Mouse (Mus musculus) erythroblast, adult 5-6 weeks (primary cell): Measurements from ENCODE around the gene Uimc1. TPM values are rescaled to one million over a fixed set of nuclear protein-coding genes. Genes with fewer than 3 reads are reported as not detected.
"Not testable (repeated sequence)": the region's sequence is repeated elsewhere in the genome, so short reads cannot be mapped to it uniquely, and the experiment has no call there.

ENCODE experiments used
- ATAC-seq: replicated peaks from 2 replicates; pipeline ENCODE4 v1.8.0; 2016; ENCODE audit warnings: moderate number of reproducible peaks, mild to moderate bottlenecking, moderate TSS enrichment, inconsistent platforms; ENCODE audit not compliant: poor library complexity, low FRiP score, severe bottlenecking
- total RNA-seq, 2 experiments: library from RNA; stranded (forward) in 1 of 2; stranded (reverse) in 1 of 2; fragments of 150-400 nt in 1 of 2; fragments of 200-764, 138-1000 nt in 1 of 2; gene quantifications; 2 replicates each; pipeline versions ENCODE4 v1.2.3 to v1.2.4; 2015 to 2017; ENCODE audit warnings: low replicate concordance in 2 of 2

The Uimc1 gene
- total RNA-seq (2015; ENCODE audit: low replicate concordance), result 16.5 and 36.5 TPM in 2 replicates
- 25.1 and 30.4 TPM in 2 replicates for total RNA-seq (2017; ENCODE audit: low replicate concordance)

DNA sequence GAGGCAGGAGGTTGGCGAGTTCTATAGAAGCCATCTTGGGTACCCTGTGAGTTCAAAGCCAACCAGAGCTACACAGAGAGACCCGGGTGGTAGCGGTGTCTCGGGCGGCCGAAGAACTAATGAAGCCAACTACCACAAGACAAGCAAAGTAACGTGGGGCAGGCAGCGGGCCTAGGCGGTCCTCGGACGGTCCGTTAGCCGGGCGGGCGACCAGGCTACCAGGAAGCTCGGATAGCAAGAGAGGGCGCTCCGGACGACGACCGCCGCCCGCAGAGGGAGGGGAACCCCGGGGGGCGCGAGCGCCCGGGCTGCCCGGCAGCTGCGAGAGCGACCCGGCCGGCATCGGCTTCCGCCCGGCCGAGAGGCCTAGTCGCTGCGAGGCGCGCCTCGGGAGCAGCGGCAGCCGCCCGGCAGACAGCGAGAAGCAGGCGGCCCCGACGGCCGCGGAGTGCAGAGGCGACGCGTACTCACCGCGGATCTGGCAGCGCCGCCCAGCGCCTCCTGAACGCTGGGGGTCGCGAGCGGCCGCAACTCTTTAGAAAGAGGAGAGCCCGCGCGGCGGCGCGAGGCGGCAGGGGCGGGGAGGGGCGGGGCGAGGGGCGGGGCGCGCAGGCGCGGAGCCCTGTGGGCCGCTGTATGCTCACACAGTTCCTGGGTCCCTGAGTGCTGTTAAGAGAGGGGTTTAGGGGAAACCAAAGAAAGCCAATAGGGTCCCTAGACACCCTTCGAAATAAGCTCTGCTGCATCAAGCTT is at the start of gene Uimc1:
TSS of gene Uimc1 (minus strand) at position 575 of the 753 bp plus-strand sequence.
- peak; percentile 75 for ATAC-seq

DNA sequence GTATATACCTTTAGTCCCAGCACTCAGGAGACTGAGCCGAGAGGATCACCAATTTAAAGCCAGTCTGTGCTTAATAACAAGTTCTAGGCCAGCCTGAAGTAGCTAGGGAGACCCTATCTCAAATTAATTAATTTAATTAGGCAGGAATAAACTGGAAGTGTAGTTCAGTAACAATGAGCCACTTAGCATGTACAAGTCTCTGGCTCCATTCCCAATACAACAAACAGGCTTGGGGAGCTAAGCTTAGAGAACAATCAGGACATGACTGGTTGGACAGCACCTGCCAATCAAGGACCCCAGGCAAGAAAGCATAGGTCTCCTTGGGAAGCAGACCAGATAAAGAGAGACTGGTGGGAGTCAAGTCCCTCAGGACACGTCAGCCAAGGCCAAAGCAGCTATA is 40.2 kb upstream of the Uimc1 start:
- no peak for ATAC-seq

DNA sequence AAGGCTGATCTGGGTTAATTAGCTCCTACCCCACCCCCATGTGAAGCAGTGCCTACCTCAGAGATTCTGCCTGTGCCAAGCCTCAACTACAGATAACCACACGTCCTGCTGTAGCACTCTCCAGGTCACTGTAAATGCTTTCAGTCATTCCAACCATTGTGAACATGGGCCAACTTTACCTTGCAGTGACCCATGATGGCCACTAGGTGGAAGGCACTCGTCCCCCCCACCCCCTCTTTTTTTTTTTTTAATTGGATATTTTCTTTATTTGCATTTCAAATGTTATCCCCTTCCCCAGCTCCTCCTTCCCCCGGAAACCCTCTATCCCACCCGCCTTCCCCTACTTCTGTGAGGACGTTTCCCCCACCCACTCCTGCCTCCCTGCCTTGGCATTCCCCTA is 35.3 kb upstream of the Uimc1 start:
- ATAC-seq, result peak; percentile 76; the same call in 1 of the 2 replicates

GRCm38 (mm10) chr13:55133448-55133847 is 33.3 kb upstream of the Uimc1 start, which contains the start of gene Gm17617:
Gene Gm17617, minus strand, starts transcription at chr13:55133548.
- ATAC-seq, result no peak

DNA sequence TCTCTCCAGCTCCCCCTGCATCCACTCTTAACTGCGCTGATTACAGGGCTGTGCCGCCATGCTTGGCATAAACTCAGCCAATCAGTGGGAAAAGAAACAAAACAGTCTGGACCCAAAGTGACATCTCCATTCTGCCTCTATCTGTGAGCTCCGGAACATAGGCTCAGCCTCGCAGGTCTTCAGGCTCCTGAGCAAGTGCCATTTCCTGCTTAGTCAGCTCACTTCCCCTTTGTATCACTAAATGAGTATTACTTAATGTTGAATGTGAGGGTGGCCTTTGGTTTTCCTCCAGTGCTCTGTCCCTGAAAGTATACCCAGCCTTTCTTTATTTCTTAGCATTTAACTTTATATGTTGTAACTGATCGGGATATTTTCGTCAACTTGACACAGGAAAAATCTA is 24.8 kb upstream of the Uimc1 start:
- ATAC-seq, result no peak

- ATAC-seq, result no peak
Observed at GRCm38 (mm10) chr13:55114375-55114774, 14.3 kb upstream of the Uimc1 start.

DNA sequence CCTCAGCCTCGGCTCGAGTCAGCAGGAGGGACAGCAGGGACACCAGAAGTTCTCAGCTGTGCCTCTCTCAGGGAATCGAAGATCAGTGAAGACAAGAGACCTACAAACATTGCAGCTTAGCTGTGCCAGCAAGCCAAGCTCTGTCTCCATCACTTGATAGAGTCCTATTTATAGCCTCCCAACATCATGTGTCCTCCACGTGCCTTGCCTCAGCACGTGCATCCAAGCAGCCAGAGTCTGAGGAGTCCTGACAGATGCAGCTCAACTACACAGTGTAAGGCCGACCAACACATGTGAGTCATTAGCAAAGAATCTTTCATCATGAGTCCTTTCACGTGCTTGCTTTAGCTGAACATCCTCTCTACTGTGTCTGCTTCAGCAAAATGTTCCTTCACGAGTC is 7.6 kb upstream of the Uimc1 start:
- no peak for ATAC-seq

GRCm38 (mm10) chr13:55107116-55107515 is 7.0 kb upstream of the Uimc1 start:
- ATAC-seq, result no peak

DNA sequence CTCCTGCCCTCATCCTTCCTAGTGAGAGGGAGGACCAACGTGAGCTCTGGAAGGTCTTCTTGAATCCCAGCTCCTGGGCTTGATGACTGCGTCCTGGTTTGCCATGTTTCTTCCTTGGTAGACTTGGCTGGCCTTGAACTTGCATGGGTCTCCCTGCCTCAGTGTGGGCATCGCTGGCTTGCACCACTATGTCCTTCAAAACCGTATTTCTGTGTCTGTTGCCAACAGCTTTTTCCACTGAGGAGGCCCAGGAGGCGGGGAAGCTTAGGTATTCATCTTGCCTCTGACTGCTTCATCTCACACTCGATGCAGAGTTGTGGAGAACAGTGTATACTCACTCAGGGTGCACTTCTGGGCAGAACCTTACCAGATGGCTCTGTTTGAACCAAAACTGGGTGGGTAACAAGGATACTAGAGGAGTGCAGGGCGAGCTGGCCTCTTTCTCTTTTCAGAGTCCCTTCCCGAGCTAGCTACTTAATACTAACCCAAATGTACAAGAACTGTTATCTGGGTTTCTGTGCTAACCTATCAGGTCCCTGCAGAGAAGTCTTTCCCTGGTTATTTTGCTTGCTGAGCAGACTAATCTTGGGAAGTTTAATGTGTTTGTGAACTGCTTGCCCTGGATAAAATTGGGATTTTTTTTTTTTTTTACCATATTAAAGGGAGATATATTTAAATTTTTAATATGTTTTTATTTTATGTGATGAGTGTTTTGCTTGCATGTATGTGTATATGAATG is 6.0 kb upstream of the Uimc1 start:
- peak; percentile 45 for ATAC-seq

- ATAC-seq, result peak; percentile 93
Observed at GRCm38 (mm10) chr13:55105045-55105952, 5.2 kb upstream of the Uimc1 start, which contains the start of gene Zfp346. Gene Zfp346, plus strand, starts transcription at chr13:55105311.

DNA sequence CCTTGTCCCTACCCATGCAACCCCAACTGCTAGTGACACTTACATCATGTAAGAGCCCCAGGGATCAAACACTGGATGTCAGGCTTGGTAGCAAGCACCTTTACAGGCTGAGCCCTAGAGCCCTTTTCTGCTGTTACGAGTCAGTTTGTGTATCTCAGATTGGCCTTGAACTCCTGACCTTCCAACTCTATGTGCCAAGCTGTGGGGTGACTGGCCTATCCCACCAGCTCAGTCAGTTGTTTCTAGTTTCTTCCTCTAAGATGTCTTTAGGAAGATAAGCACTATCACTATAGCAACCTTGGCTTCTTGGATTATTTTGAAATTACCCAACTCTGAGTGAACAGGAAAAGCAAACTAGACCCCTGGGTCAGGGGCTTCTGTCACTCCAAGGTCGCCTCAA is 3.3 kb upstream of the Uimc1 start:
- ATAC-seq, result no peak

- no peak for ATAC-seq
Observed at GRCm38 (mm10) chr13:55102366-55102765, 2.3 kb upstream of the Uimc1 start.

- ATAC-seq, result no peak
Observed at GRCm38 (mm10) chr13:55101627-55102026, 1.5 kb upstream of the Uimc1 start.

- peak; percentile 72 for ATAC-seq
Observed at GRCm38 (mm10) chr13:55099066-55099725, 904 bp downstream of the Uimc1 start.

DNA sequence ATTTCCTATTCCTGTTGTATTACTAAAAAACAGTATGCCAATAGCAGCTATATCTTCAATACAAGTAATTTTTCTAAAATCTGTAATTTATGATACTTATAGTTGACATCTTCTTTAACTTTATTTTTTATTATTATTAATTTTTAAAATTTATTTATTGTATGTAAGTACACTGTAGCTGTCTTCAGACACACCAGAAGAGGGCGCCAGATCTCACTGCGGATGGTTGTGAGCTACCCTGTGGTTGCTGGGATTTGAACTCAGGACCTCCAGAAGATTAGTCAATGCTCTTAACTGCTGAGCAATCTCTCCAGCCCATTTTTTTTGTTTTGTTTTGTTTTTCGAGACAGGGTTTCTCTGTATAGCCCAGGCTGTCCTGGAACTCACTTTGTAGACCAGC is 2.3 kb downstream of the Uimc1 start:
- ATAC-seq, result not testable (repeated sequence)

GRCm38 (mm10) chr13:55092588-55092987 is 7.5 kb downstream of the Uimc1 start:
- ATAC-seq, result no peak

DNA sequence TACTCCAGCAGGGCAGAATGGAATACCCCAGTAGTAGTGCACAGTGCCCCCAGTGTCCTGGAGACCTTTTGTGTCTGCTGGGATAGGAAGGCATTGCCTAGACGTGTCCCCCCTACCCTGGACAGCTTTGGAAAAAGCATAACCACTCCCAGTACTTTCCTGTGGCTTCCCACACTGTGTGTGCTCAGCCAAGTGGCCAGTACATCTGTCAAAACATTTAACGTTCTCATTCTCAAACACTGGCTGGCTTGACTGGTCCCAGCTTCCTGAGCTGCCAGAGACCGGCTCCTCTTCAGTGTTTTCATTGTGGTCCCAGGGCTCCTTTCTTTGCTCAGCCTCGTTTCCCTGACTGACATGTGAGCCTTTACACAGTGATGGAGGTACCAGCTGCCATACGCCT is 24.5 kb downstream of the Uimc1 start:
- ATAC-seq, result no peak

GRCm38 (mm10) chr13:55071322-55071721 is 28.8 kb downstream of the Uimc1 start:
- peak; percentile 62; the same call in 1 of the 2 replicates for ATAC-seq

- no peak for ATAC-seq
Observed at GRCm38 (mm10) chr13:55069719-55070118, 30.4 kb downstream of the Uimc1 start.
